Comparison of ENCODE assay signal across 10 mouse cellular contexts in the genomic region with DNA sequence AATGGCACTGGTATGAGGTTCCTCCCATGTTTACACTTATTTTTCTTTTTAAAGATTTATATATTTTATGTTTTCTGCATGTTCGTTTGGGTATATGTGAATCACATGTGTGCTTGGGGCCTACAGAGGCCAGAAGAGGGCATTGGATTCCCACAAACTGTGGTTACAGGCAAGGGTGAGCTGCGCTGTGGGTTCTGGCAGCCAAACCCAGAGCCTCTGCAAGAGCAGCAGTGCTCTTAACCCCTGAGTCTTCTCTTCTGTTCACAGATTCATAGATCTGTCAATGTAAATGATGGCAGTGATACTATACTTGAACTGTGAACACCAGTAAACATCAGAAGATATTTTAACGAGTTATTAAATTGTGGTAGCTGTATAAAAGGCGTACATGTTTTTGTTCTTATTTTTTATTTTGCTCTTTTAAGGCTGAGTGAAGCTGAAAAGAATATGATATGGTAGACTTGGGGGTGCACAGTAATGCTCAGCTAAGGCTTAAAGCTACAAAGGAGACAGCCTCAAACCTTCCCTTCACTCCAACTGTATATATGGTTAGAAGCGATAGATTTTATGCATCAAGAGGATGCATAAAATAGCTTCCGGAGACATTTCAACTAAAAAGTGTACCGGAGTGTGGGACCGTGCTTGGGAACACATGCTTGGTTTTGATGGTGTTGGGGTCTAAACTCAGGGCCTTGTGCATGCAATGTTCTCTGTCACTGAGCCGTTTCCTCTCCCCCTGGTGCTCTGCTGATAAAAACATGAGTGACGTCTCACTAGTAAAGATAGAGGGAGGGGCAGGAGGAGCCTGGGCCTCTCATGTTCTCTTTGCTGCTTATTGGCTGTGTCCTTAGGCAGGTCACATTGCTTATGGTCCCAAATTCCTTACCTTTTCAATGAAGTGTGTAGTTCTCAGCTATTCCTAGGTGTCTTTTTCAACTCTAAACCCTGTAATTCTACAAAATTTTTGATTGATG. TPM values are rescaled to one million over a fixed set of nuclear protein-coding genes. Genes with fewer than 3 reads are reported as not detected.
DNase-seq lines count a peak whose midpoint lies in the region; ATAC-seq and TF ChIP-seq lines count a peak whose summit lies in the region.
"Had no signal": no experiment of that assay in that cellular context is flagged by ENCODE, and none has a peak within 500 bp of the region (broad histone marks: within the 10 kb centered on the region; RNA-seq: fewer than 3 reads in every experiment).

No protein-coding gene starts in this region.

- H3K4me1 ChIP-seq in stomach, embryonic 15.5 days = no peaks in the 10 kb centered on the region; the same call in 1 of the 2 replicates
- no peaks in the 10 kb centered on the region for H3K4me1 ChIP-seq in stomach, postnatal 0 days (replicated peaks; ENCODE audit: control insufficient read depth, insufficient read depth)
- H3K4me1 ChIP-seq in liver, embryonic 16.5 days (ENCODE audit: control insufficient read depth, low read depth, low read length) = peaks cover 49% of the 10 kb centered on the region
- H3K4me1 ChIP-seq in lung, adult 2 months (ENCODE audit: control insufficient read depth, insufficient read depth, low read length) = peaks cover 22% of the 10 kb centered on the region

- no peak for TF ChIP-seq CTCF in stomach, postnatal 0 days (IDR thresholded peaks at IDR 0.05; ENCODE audit: low read depth)
- no peak for TF ChIP-seq CTCF in lung, adult 2 months (IDR thresholded peaks at IDR 0.05; ENCODE audit: insufficient read depth, low read length)

- 72% methylated on average over 10 of the region's 10 CpGs for WGBS in stomach, embryonic 15.5 days
- 77% methylated on average over 10 of the region's 10 CpGs for WGBS in stomach, postnatal 0 days
- 31% methylated on average over 10 of the region's 10 CpGs for WGBS in liver, embryonic 16.5 days (ENCODE audit: insufficient replicate concordance)
- 73% methylated on average over 10 of the region's 10 CpGs for WGBS in lung, adult 2 months

- no peak overlapping the region for H3K9ac ChIP-seq in stomach, embryonic 15.5 days
- no peak overlapping the region for H3K9ac ChIP-seq in stomach, postnatal 0 days (ENCODE audit: low read length)
- peak overlapping the region; percentile 27 for H3K9ac ChIP-seq in liver, embryonic 16.5 days (ENCODE audit: low read depth, low read length)

- H3K36me3 ChIP-seq in stomach, embryonic 15.5 days = no peaks in the 10 kb centered on the region
- no peaks in the 10 kb centered on the region for H3K36me3 ChIP-seq in stomach, postnatal 0 days (ENCODE audit: control insufficient read depth, insufficient read depth, low read length)
- no peaks in the 10 kb centered on the region for H3K36me3 ChIP-seq in liver, embryonic 16.5 days (ENCODE audit: control insufficient read depth, insufficient read depth)

- H3K4me3 ChIP-seq in stomach, embryonic 15.5 days (replicated peaks) = no peak overlapping the region
- no peak overlapping the region for H3K4me3 ChIP-seq in stomach, postnatal 0 days (ENCODE audit: low read depth, low read length)
- H3K4me3 ChIP-seq in liver, embryonic 16.5 days (ENCODE audit: low read depth, low read length) = peak overlapping the region; percentile 21
- no peak overlapping the region for H3K4me3 ChIP-seq in lung, adult 2 months (replicated peaks; ENCODE audit: extremely low read depth, low read depth, low read length)

- intact Hi-C loops in left cerebral cortex, postnatal 36 days (cut with DNase I) = no loop called here

- no peak for TF ChIP-seq POLR2A in lung, adult 2 months (IDR thresholded peaks at IDR 0.05; ENCODE audit: borderline replicate concordance, extremely low read depth, low read depth, low read length)

- H3K9me3 ChIP-seq in stomach, embryonic 15.5 days = no peaks in the 10 kb centered on the region
- no peaks in the 10 kb centered on the region for H3K9me3 ChIP-seq in stomach, postnatal 0 days (ENCODE audit: control insufficient read depth, low read length)
- no peaks in the 10 kb centered on the region for H3K9me3 ChIP-seq in liver, embryonic 16.5 days (replicated peaks; ENCODE audit: control insufficient read depth, low read length)

- DNase-seq in stomach, postnatal 0 days (ENCODE audit: low spot score) = no peak
- peak; percentile 88 for DNase-seq in c-Kit-positive CD71-positive TER-119-negative erythroid progenitor cells, embryonic 14.5 days (ENCODE audit: low read depth)
- DNase-seq in lung, adult 2 months = no peak
- no peak for DNase-seq in left cerebral cortex, postnatal 36 days (ENCODE audit: low spot score in 2 of 2)
- no peak for DNase-seq in right cerebral cortex, adult 2 months (ENCODE audit: low spot score in 2 of 2)
- DNase-seq: layer of hippocampus, adult 9-11 months; lung, adult 18-20 months; retina, postnatal 1 day had no signal

- H3K27ac ChIP-seq in stomach, embryonic 15.5 days = no peak overlapping the region
- no peak overlapping the region for H3K27ac ChIP-seq in stomach, postnatal 0 days (replicated peaks)
- peak overlapping the region; percentile 78 for H3K27ac ChIP-seq in liver, embryonic 16.5 days (ENCODE audit: low read length)

- peak; percentile 76; the same call in 1 of the 2 replicates for ATAC-seq in stomach, embryonic 15.5 days (ENCODE audit: insufficient read depth, low FRiP score, low read depth)
- no peak for ATAC-seq in stomach, postnatal 0 days (ENCODE audit: low FRiP score, low TSS enrichment)
- peak; percentile 98 for ATAC-seq in liver, embryonic 16.5 days (ENCODE audit: low read depth)

- H3K4me2 ChIP-seq in stomach, embryonic 15.5 days = no peak overlapping the region
- no peak overlapping the region for H3K4me2 ChIP-seq in stomach, postnatal 0 days (replicated peaks; ENCODE audit: low read depth)
- peak overlapping the region; percentile 55 for H3K4me2 ChIP-seq in liver, embryonic 16.5 days (ENCODE audit: low read depth, low read length)

- H3K27me3 ChIP-seq in stomach, embryonic 15.5 days (replicated peaks) = no peaks in the 10 kb centered on the region
- no peaks in the 10 kb centered on the region for H3K27me3 ChIP-seq in stomach, postnatal 0 days (ENCODE audit: control insufficient read depth, insufficient read depth, low read length)
- H3K27me3 ChIP-seq in liver, embryonic 16.5 days (ENCODE audit: control insufficient read depth, insufficient read depth, low read depth, low read length) = no peaks in the 10 kb centered on the region

- no peak for TF ChIP-seq EP300 in stomach, postnatal 0 days (optimal IDR thresholded peaks at IDR 0.05)

RNA-seq across cellular contexts. Expression of gene Wbp4, which starts 48.5 kb away (rescaled TPM):
- 41.0 and 41.5 TPM in 2 replicates for polyA plus RNA-seq in stomach, embryonic 15.5 days (2015; fragmentation: Nextera tagmentation; extraction: Ambion mirVana)
- 28.8 and 31.0 TPM in 2 replicates for polyA plus RNA-seq in stomach, postnatal 0 days (2015; fragmentation: Nextera tagmentation; extraction: Ambion mirVana)
- 13.0 and 13.1 TPM in 2 replicates for polyA plus RNA-seq in liver, embryonic 16.5 days (2015; fragmentation: Nextera tagmentation; extraction: Ambion mirVana)
- 6.5 and 6.6 TPM in 2 replicates for polyA plus RNA-seq in lung, adult 2 months (2012; rRNA removed)
- total RNA-seq in left cerebral cortex, postnatal 36 days (2021) = 10 to 100 TPM; 48.2 to 51.7 TPM

RNA-seq across cellular contexts. Expression of gene Elf1, which starts 48.9 kb away (rescaled TPM):
- polyA plus RNA-seq in stomach, embryonic 15.5 days (2015; fragmentation: Nextera tagmentation; extraction: Ambion mirVana) = 25.1 and 26.1 TPM in 2 replicates
- 18.7 and 19.3 TPM in 2 replicates for polyA plus RNA-seq in stomach, postnatal 0 days (2015; fragmentation: Nextera tagmentation; extraction: Ambion mirVana)
- polyA plus RNA-seq in liver, embryonic 16.5 days (2015; fragmentation: Nextera tagmentation; extraction: Ambion mirVana) = 7.8 and 8.8 TPM in 2 replicates
- polyA plus RNA-seq in lung, adult 2 months (2012; rRNA removed) = 16.9 and 20.9 TPM in 2 replicates
- total RNA-seq in left cerebral cortex, postnatal 36 days (2021) = 1 to 10 TPM; 4.1 to 4.8 TPM

RNA-seq across cellular contexts. Expression of gene Sugt1, which starts 57.6 kb away (rescaled TPM):
- polyA plus RNA-seq in stomach, embryonic 15.5 days (2015; fragmentation: Nextera tagmentation; extraction: Ambion mirVana) = 105 and 111 TPM in 2 replicates
- 70.4 and 73.7 TPM in 2 replicates for polyA plus RNA-seq in stomach, postnatal 0 days (2015; fragmentation: Nextera tagmentation; extraction: Ambion mirVana)
- polyA plus RNA-seq in liver, embryonic 16.5 days (2015; fragmentation: Nextera tagmentation; extraction: Ambion mirVana) = 30.5 and 31.3 TPM in 2 replicates
- 4.2 and 7.7 TPM in 2 replicates for polyA plus RNA-seq in lung, adult 2 months (2012; rRNA removed)
- total RNA-seq in left cerebral cortex, postnatal 36 days (2021) = 10 to 100 TPM; 83.0 to 91.4 TPM
